In the genomic region with DNA sequence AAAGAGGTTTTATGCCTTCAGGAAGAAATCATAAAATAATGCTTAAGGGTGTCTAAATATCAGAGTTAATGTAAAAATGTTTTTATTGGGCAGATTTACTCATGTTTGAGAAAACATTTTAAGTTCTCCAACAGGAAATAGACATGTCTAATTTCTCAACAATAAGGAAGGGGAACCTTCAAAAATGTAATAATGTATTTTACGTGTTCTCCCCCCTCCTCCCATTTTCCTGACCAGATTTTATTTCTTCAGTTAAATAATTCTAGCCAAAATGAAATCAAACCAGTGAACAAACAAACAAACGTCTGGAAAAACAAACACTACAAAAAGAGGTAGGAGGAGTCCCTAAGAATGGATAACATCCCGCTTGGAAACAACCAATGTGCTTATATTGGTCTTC, we compare ENCODE assay signal across 20 mouse cellular contexts.
"Had no signal": no experiment of that assay in that cellular context is flagged by ENCODE, and none has a peak within 500 bp of the region (broad histone marks: within the 10 kb centered on the region; RNA-seq: fewer than 3 reads in every experiment).

No protein-coding gene starts in this region.

- H3K9me3 ChIP-seq: heart, embryonic 13.5 days; heart, embryonic 15.5 days; hindbrain, embryonic 13.5 days; hindbrain, embryonic 15.5 days; kidney, embryonic 15.5 days; limb, embryonic 13.5 days; limb, embryonic 15.5 days; liver, embryonic 12.5 days had no signal

- H3K27me3 ChIP-seq: heart, embryonic 13.5 days; heart, embryonic 15.5 days; hindbrain, embryonic 13.5 days; hindbrain, embryonic 15.5 days; kidney, embryonic 15.5 days; limb, embryonic 15.5 days; liver, embryonic 12.5 days had no signal

- H3K4me2 ChIP-seq: heart, embryonic 11.5 days; heart, embryonic 15.5 days; hindbrain, embryonic 13.5 days had no signal

- ATAC-seq: hindbrain, postnatal 0 days; liver, embryonic 12.5 days had no signal

- DNase-seq: forebrain, postnatal 0 days; gastrocnemius, postnatal 10 days; gastrocnemius, postnatal 36 days; kidney, adult 11 months; kidney, adult 9 months; kidney, postnatal 10 days; kidney, postnatal 25 days; layer of hippocampus, adult 9-11 months; layer of hippocampus, postnatal 36 days; left cerebral cortex, postnatal 4 days had no signal

- H3K9ac ChIP-seq: forebrain, postnatal 0 days; heart, embryonic 13.5 days; heart, embryonic 15.5 days; hindbrain, embryonic 13.5 days; hindbrain, embryonic 15.5 days; kidney, embryonic 15.5 days; limb, embryonic 13.5 days; limb, embryonic 15.5 days; liver, embryonic 12.5 days had no signal

- H3K4me1 ChIP-seq: heart, embryonic 13.5 days; heart, embryonic 15.5 days; hindbrain, embryonic 13.5 days; kidney, embryonic 15.5 days; limb, embryonic 13.5 days; limb, embryonic 15.5 days; liver, embryonic 12.5 days had no signal

- H3K27ac ChIP-seq: heart, embryonic 13.5 days; heart, embryonic 15.5 days; hindbrain, embryonic 13.5 days; hindbrain, embryonic 15.5 days; hindbrain, postnatal 0 days; kidney, embryonic 15.5 days; limb, embryonic 13.5 days; limb, embryonic 15.5 days; liver, embryonic 12.5 days had no signal

- H3K36me3 ChIP-seq: heart, embryonic 13.5 days; heart, embryonic 15.5 days; hindbrain, embryonic 13.5 days; hindbrain, embryonic 15.5 days; kidney, embryonic 15.5 days; limb, embryonic 13.5 days; limb, embryonic 15.5 days; liver, embryonic 12.5 days had no signal

- H3K4me3 ChIP-seq: heart, embryonic 13.5 days; heart, embryonic 15.5 days; hindbrain, embryonic 13.5 days; hindbrain, embryonic 15.5 days; limb, embryonic 13.5 days; liver, embryonic 12.5 days had no signal
